Mouse (Mus musculus) right cerebral cortex, postnatal 10 days (tissue): ENCODE measurements around the gene Gcn1l1.

Experiments
- DNase-seq, 2 experiments: peaks; one replicate each; pipeline ENCODE4 v3.0.0; 2021; ENCODE audit warnings: low spot score in 2 of 2

The Gcn1l1 gene

DNA sequence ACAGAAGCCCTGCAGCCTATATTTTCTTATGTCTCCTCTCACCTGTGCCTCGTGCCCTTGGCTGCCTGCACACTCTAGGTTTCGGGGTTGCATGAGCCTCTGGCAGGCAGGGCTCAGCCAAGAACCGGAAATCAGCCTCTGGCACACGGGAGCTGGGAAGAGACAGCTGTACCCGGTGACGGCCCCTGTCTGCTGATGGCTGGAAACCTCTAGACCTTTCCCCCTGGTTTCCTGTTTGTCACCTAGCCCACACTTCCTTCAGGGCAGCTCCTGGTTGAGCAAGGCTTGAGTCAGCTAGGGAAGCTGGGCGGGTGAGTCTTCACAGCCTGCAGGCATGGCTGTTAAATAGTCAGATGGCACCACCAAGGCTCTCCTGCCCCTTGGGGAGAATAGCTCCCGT lies 30.2 kb upstream of the Gcn1l1 start:
- DNase-seq, result no peak

- DNase-seq, result no peak
These were observed 29.4 kb upstream of the Gcn1l1 start for GRCm38 (mm10) chr5:115535635-115536034.

DNA sequence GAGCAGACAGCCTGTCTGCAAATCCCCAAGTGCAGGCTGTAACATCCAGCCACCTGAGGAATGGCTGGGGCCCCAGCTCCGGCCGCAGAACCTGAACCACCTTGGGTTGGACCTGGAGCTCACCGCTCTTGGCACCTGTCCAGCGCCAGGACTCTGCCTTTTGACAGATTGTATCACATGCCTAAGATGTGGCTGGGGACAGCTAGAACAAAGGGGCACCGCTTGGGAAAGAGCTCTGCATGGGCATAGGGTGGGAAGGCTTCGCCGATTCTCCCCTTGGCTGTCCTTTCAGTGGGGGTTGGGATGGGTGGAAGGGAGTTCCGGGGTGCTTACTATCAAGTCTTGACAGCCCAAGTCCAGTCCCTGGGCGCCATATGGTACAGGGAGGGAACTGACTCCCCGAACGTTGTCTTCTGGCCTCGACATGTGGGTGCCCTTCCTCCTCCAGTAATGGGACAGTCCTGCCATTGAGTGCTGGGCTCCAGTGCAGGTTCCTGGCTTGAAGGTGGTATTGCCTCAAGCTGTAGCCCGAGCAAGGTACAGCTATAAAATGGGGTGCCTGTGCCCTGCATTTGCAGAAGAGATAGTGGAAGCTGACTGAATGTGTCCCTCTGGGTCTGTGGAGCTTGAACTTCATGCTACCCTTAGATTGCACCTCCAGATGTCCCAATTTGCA lies 26.9 kb upstream of the Gcn1l1 start:
- DNase-seq, result no peak

DNA sequence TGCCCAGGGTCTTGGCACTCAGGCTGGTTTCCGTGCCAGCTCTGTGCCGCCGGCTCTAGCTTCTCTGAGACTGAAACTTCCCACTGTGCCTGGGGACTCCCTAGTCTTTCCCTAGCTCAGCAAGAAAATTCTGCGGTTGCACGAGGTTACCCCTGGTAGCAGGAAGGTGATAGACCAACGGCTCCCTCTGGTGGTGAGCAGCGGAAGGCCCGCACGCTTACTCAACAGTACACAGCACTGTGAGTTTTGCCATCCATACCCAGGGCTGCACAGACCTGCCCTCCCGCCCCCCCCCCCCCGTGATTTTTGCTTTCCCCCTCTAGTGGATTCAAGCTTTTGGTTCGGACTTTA lies 26.4 kb upstream of the Gcn1l1 start:
- peak; percentile 90 to 94 for DNase-seq

DNA sequence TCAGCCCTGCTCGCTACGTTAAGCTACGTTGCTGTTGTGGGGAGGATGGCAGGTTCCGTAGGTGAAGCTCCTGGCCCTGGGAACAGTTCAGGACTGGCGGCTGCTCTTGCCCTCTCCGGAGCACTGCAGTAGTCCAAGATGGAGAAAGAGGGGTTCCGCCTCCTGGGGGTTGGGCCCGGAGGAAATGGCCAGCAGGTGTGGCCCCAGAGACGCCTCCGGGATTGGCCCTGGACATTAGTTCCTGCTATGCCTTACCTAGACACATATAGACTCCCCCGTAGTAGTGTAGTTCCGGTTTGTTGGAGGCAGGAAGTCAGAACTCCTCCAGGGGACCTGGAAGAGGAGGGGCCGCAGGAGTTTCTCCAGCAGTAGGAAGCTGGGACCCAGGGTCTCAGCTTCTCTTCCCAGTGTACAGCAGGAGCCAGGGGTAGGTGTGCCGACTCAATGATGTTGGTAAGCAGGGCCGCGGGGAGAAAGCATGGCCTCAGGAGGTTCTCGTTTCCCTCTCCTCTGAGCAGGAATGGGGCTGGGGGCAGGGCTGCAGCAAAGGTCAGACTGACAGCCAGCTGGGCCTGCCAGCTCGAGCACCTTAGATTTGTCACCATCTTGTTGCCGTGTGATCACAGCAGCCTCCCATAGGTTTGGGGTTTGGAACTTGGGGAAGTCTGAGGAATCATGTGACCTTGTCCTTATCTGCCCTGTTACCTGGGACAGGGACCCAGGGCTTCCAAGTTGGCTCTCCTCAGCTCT lies 22.2 kb upstream of the Gcn1l1 start:
- no peak for DNase-seq

GRCm38 (mm10) chr5:115543509-115544253 lies 21.4 kb upstream of the Gcn1l1 start:
- DNase-seq, result peak; percentile 75 to 79

DNA sequence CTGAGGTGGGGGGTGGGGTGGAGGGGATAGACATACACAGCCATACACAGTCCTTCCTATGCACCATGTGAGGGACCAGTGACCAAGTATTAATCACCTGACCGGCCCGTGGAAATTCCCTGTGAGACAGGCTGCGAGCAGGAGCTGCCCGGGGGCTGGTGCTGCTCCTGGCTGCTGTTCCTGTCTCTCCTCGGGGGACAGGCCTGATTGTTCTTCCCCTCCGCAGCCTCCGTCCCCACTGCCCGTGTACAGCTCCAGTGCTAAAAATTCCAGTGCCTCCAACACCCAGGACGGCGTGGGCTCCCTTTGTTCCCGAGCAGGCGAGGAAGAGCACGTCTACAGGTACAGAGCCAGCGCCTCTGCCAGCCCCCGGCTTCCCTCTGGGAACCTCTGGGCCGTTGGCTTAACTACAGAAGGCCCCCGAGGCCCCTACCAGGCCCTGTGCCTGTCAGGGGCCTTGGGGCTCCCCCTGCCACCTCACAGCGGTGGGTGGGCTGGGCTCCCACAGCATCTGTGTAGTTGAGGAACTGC lies 20.3 kb upstream of the Gcn1l1 start:
- no peak for DNase-seq

DNA sequence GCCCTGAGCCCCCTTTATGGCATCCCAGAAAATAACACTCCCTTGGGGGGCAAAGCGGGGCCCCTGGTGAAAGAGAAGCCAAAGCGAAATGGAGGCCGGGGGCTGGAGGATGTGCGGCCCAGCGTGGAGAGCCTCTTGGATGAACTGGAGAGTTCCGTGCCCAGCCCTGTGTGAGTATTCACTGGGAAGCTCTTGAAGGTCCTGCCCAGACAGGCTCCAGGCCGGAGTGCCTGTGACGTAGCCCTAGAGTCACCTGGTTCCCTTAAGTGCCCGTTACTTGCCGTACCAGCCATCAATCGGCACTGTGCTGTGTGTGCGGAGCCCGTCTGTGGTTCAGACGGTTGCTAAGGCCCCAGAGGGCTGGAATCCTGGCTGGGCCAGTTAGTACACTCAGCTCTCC lies 19.4 kb upstream of the Gcn1l1 start:
- no peak for DNase-seq

DNA sequence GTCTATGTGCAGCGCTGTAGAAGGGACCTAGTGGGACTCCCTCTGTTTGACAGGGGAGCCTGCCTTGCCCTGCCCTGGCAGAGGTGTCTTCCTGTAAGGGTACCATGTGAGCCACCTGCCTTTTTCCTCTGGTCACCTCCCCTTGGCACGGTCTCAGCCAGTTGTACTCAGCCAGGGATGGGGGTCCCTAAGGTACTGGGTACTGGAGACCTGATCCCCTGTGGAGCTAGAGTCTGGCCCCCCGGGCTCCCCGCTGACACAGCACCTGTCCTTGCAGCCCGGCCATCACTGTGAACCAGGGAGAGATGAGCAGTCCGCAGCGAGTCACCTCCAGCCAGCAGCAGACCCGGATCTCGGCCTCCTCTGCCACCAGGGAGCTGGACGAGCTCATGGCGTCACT lies 18.5 kb upstream of the Gcn1l1 start:
- no peak for DNase-seq

DNA sequence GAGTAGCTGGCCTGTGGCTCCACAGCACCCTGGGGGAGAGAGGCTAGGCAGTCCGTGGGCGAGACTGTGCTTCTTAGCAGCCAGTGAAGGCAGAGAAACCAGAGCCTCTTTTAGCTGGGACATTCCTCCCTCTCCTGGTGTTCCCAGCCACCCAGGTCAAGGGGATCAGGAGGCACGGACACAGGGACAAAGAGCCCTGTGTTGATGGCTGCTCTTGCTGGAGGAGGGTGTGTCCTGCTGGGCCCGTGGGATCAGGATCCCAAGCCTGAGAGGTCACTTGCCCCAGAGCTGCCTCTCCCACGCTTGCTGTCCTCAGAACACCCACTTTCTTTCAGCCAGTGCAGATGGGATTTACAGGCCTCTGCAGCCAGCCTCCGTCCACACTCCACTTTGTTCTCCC lies 18.0 kb upstream of the Gcn1l1 start:
- no peak for DNase-seq

DNA sequence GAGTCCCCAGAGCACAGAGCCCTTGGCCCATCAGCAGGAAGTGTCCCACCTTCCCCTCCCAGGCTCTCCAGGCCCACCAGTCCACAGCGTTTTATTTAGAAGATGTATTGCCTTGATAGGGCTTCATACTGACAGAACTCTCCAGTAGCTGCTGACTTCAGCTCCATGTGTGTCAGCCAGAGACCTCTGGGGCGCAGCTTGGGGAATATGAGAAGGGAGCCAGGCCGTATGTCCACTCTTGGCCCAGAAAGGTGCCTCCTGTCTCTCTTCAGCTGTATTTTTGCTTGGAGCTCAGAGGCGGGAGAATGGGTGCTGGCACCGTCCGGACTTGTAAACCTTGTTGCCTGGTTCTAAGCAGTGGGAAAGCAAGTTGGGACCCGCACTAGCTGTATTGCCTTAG lies 17.6 kb upstream of the Gcn1l1 start:
- DNase-seq, result no peak

GRCm38 (mm10) chr5:115548501-115549285 lies 16.4 kb upstream of the Gcn1l1 start:
- DNase-seq, result no peak

GRCm38 (mm10) chr5:115550482-115551005 lies 14.5 kb upstream of the Gcn1l1 start:
- DNase-seq, result no peak

- no peak for DNase-seq
These were observed 13.7 kb upstream of the Gcn1l1 start for GRCm38 (mm10) chr5:115551386-115551785.

DNA sequence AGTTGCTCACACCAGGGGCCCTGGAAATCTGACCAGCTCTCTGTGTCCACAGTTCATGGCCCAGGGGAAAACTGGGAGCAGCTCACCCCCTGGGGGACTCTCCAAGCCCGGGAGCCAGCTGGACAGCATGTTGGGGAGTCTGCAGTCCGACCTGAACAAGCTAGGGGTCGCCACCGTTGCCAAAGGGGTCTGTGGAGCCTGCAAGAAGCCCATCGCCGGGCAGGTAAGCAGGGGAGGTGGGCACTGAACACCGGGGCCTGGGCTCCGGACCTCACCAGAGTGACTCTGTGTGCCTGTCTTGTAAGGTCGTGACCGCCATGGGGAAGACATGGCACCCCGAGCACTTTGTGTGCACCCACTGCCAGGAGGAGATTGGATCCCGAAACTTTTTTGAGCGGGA lies 13.3 kb upstream of the Gcn1l1 start:
- no peak for DNase-seq

DNA sequence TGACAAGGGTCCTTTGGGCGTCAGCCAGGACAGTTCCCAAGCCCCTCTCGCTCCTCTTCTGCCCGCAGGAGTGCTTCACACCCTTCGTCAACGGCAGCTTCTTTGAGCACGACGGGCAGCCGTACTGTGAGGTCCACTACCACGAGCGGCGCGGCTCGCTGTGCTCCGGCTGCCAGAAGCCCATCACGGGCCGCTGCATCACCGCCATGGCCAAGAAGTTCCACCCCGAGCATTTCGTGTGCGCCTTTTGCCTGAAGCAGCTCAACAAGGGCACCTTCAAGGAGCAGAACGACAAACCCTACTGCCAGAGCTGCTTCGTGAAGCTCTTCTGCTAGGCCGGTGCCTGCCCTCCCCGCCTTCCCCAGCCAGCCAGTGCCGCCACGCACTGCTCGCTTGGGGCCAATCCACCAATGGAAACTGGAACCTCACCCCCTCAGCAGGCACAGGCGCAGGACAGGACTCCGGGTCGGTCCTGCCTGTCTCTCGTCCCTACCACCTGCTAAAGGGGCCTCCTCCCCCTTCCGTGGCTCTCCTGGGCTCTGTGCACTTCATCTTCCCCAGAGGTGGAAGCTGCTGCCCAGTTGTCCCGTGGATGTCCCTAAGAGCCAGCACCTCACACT lies 11.1 kb upstream of the Gcn1l1 start:
- DNase-seq, result no peak

- no peak for DNase-seq
These were observed 10.3 kb upstream of the Gcn1l1 start for GRCm38 (mm10) chr5:115554536-115555291.

DNA sequence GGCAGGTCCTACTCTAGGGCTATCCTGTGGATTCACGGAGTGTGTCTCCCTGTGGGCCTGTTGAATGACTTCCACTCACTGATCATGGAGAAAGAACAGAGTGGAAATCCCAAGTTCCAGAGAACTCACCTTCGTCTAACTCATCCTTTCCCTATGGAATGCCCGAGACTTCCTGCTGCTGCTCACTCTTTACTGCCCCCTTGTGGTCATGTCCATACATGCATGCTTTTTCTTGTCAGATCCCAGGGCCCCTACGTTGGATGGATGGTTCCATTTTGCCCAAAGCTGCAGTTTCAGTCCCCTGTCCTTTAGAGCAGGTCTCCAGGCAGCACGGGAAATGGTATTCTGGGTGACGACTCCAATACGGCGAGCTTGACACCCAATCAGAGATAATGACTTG lies 8.8 kb upstream of the Gcn1l1 start:
- DNase-seq, result peak; percentile 74 to 76

DNA sequence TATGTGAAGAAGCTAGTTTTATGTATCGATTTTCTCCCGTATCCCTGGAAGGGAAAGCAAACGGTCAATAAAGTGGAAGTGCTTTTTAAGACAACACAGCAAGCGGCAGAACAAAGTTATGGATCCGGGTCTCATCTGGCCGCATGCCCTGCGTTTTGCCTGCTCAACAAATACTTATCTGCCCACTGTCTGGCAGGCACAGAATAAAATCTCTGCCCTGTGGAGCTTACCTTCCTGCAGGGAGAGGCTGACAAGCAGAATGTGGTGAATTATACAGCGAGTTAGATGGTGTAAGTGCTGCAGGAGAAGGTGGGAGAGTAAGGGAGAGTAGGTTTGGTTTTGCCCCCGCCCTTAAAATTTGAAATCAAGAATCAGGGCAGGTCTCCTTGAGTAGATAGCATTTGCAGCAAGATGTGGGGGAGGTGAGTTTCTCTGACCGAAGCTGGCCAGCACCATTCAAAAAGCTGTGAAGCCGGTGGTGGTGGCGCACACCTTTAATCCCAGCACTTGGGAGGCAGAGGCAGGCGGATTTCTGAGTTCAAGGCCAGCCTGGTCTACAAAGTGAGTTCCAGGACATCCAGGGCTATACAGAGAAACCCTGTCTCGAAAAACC lies 6.8 kb upstream of the Gcn1l1 start:
- no peak for DNase-seq
